Mouse (Mus musculus) frontal cortex, postnatal 25 days (tissue): ENCODE measurements around the gene Gata2.
A peak's percentile ranks its signal among the peaks of the same experiment; 100 is the strongest.

Experiments
- DNase-seq, 2 experiments: peaks; one replicate each; pipeline ENCODE4 v3.0.0; 2022; ENCODE audit warnings: low spot score in 2 of 2

Gene Gata2

DNA sequence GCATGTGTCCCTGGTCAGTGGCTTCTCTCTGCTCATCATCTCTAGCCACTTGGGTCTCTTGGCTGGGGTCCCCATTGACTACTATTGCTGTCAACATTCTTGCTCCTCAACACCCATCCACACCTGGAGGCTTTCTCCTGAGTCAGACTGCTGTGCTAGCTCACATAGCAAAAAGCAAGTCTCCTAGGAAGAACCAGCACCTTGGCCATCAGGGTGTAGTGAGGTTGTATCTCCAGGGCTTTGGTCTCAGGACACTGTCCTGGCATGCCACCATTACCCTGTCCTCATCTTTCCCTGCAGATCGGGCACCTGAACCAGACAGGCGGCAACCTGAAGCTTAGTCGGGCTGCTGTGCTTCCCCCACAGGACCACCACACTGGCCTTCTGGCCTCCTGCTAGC is 14.6 kb downstream of the Gata2 start:
- no peak for DNase-seq

DNA sequence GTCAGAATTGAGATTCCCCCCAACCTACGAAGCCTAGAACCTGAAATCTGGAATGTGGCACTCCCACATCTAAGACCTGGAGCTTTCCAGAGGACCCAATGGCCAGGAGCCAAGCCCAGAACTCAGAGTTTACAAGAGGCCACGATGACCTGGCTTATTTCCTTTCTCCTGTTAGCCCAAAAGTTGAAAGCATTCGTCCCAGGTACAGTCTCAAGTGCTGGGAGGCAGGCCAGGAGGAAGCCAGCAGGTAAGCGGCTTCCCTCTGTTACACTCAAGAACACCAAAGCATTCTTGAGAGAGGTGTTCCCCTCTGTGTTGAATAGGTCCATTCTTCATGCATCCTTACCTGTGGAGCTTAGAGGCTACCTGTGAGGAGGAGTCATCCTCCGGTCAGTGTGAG is 15.8 kb downstream of the Gata2 start:
- DNase-seq, result no peak

DNA sequence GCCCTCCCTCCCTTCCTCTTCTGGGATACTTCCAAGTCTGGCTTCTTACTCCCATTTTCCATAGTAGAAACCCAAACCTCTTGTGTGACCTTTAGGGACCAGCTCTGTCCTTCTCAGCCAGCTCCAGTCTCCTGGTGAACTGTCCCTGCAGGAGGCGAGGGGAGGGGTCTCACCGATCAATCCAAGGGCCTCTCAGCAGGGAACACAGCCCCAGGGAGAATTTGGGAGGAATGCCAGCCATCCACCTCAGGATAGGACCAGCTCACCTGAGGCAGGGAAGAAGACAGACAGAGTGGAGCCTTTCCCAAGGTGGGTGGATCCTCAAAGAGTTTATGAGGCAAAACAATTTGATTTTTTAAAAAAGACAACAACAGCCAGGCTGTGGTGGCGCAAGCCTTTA is 16.5 kb downstream of the Gata2 start:
- no peak for DNase-seq

DNA sequence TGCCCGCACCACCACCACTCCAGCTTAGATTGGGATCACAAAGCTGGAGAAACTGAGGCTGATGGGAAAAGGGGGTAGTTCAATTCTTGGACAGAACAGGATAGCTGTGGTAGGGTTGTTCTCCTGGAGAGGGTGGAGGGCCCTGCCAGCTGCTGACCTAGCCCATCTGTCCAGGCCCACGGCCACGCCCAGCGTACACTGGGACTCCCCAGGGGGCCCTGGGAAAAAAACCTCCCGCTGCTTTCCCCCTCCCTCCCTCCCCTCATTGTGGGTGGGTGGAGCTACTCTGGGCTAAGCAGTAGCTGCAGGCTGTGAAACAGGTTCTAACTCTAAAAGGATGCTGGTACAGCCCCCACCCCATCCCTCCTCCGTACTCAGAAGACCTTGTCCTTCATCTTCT is 22.1 kb downstream of the Gata2 start:
- no peak for DNase-seq

DNA sequence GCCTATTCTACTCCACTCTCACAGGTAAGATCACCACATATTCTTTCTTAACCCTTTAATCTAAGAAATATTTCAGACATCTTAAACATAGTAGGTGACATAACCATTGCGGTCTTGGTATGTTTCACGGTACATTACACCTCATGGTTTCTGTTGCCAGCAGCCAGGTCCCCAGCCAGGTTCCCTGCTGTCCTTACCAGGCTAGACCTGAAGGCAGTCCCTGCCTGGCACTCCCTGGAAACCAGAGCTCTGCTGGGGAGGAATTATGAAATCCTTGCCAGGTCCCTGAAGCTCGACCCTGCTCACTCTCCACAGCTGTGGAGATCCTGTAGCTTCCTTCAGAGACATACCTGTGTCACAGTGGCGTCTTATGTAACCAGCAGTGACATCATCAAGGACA is 22.5 kb downstream of the Gata2 start:
- DNase-seq, result no peak

DNA sequence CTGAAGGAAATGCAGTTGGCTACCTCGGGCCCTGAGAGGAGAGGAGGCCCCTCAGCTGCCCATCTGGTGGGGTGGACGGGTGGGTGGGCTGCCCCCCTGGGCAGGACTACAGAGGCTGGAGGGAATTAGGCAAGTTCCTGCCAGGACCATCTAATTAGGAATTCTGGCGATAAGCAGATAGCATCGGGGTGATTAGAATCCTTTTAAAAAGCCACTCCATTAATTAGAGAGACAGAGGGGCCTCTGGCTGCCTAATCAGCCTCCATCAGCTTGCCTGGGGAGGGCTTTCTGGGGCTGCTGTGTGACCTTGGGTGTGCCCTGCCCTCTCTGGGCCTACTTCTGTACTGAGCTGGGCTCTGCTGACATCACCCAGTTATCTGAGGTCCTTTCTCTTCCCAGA is 25.4 kb downstream of the Gata2 start:
- no peak for DNase-seq

DNA sequence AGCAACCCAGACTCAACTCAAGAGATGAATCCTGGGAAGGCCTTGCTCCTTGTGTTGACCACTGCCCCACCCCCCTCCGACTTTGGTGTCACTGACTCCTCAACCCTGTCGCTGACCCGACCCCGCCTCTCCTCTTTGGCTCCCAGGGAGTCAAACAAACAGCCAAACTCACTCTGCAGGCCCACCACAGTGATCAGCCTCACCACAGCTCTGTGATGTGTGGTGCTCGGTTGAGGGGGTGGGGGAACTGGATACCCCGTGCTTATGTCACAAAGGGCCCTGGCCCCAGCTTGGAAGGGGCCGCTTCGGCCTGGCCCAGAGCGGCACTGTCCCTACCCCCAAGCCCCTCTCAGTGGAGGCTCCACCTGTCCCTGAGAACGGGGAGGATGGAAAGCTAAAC is 28.3 kb downstream of the Gata2 start, which contains the start of gene Dnajb8:
Gene Dnajb8 (plus strand): TSS at position 301 of the 400 bp plus-strand sequence.
- DNase-seq, result no peak

DNA sequence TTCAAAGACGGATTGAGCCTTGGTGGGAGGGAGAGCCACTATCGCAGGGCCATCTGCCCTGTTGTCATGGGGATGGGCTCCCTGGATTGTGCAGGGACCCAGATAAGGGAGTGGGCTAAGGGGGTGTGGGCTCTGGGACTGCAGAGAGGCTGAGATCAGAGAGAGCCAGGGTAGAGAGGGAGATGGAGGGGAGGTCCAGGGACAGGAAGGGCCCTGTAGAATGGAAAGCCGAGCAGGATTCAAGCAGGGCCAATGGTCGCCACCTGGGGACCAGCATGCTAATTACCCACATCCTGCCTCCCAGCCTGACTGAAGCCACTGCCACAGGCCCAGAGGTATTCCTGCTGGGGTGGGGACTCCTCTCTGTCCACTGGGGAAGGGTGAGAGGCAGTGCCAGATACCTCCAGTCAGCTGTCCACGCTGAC is 32.9 kb downstream of the Gata2 start:
- no peak for DNase-seq

DNA sequence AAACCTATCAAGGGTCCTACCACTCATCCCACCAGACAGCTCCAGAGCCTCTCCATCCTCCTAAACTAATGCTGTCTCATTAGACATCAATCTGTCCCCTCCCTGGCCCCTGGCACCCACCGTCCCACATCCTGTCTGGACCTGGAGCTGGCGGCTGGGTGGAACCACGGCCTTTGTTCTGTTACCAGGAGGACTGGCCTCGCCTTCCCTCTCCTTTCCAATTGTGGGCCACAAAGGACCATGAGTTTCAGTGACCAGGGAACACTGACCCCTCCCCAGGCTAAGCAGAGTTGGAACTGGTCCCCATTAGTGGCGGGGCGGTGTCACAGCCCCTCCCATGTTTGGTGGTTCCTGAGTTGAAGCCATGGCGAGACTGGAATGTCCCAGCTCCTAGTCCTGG is 33.8 kb downstream of the Gata2 start:
- no peak for DNase-seq

DNA sequence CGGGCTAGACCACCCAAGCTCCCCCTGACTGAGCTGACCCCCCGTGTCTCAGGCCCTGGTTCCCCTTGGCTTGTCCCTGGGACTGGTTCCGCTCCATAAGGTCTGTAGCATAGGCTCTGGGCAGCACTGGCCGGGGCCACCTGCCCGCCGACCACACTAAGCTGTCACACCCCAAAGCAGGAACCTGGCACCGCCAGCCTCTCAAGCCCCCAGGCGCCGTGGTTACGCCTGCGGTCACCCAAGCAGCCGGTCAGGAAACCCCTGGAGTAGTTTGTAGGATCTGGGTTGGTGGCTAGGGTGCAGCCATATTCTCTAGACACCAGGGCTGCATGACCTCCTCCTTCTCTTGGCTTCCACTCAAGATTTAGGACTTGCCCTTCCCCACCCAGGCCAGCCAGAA is 35.5 kb downstream of the Gata2 start:
- no peak for DNase-seq

DNA sequence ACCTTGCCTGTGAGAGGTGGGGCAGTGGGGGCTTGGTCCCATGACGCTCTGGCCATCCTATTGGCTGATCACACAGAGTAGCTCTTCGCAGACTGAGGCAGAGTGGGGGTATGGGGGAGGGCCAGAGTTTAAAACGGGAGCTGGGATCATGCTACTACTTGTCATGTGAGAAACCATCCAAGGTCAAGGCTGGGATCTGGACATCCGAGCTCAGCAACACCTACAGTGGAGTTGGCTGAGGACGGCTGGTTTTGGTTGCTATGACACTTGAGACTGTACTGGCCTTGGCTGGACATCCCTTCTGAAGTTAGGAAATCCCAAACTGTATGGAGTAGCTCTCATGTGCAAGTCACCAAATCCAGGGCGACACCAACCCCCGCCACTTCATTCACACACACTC is 38.1 kb downstream of the Gata2 start:
- DNase-seq, result no peak

DNA sequence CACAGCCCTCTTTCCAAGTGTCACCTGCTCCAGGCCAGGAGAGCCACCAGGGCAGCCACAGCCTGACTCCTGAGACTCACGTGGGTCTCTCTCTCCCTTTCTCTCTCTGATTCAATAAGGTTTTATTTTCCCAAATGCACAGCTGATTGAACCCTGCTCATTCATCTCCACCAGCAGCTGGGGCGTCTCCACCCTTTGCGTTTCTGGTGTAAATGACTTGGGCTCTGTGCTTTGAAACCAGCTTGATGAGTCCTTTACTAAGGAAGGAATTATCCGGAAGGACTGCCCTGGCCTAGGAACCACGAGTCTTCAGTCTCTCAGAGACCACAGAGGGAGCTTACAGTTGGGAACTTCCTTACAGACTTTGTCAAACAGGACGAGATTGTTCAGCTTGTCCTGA is 38.5 kb downstream of the Gata2 start:
- DNase-seq, result no peak

DNA sequence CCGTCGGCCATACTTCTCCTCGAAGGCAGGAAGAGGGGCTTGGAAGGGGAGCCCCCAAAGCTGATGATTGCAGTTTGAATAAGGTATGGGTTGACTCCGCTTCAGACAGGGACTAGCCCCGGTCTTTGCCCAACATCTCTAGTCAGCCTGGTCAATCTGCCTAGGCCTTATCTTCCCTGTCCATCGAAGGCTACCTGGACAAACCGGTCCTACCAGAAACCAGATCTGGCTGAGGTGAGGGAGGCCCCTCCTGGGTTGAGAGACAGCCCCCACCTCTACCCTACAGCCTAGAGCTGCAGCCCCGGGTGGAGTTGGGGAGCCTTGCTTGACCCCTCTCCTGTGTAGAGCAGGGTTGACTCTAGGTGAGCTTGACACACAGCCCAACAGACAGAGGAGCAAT is 40.3 kb downstream of the Gata2 start:
- no peak for DNase-seq

DNA sequence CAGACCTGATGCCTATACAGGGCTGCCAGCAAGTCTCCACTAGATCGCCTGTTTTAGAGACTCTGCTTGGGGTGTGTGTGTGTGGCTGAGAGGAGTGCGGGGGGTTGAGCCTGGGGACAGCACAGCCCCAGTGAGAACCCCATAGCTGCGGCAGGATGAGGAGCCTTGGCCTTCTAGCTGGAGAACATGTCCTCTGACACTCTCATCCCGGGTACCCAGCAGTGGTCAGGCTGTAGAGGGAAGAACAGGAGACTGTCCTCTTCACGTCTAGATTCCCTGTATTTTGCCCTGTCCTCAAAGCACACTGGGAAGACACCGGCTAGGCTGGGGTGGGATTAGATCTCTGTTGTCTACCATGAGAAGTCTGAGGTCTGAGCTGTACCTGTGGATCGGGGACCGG is 41.8 kb downstream of the Gata2 start:
- no peak for DNase-seq

DNA sequence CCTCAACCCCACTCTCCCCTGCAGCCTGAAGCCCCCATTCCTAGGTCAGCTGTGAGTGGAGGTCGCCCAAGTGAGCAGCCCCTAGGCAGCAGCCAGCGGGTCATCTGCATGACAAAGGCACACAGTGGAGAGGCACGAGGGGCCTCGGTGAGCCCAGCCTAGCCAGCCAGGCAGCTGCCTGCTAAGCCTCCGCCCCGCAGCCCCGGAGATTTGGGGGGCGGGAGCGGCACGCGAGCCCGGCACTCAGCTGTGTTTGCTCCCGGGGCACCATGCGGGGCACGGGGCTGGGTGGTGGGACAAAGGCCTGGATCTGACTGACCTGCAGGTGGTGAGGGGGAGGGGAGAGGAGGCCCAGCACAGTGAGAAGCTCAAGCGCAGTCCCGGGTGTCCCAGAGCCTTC is 42.3 kb downstream of the Gata2 start:
- DNase-seq, result no peak

DNA sequence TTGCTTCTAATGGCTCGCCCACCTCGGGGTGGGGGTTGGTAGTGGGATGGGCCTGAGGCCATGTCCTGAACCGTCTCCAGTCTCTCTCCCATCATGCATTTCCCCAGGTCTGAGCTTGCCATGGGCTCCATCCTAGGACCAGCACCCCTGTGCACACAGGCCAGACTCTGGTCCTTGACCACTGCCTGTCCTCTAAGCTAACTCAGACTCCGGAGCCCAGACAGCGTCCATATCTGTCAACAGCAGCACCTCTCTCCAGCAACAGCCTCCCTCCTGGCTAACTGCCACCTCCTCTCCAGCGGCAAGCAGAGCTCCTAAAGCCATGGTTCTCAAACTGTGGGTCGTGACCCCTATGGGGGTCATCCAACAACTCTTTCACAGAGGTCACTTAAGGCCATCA is 42.8 kb downstream of the Gata2 start:
- no peak for DNase-seq

DNA sequence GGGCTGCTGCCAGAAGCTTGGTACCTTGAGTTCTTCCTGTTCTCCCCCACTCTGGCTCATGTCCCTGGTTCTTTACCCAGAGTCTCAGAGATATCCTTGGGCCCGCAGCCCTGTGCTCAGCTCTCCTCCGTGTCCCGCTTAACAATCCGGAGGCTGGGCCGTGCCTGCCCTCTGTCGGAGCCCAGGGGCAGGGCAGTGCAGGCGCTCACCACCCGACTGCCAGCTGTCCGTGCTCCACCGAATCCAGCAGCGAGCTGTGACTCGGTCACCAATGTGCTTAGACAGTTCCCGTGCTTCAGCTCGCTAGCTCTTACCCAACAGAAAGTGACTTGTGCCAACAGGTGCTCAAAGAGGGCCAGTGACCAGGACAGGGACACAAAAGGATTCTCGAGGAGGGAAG is 48.9 kb downstream of the Gata2 start:
- DNase-seq, result peak in 1 of 2 experiments; percentile 12

DNA sequence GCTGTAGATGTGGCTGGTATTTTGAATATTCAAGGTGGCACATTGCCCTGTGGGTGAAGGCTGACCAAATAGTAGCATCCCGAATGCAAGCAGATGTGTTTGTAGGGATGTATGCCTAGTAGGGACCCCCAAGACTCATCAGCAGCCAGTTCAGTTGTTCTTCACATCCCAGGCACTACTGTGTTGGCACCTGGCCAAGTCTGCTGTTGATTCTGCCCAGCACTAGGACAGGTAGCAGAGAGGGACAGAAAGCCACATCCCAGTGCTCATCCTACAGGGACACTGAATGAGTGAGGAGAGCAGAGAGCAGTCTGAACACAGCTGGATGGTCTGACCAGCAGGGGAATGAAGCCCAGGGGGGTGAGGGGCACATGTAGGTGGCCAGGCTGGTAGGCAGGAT is 55.5 kb downstream of the Gata2 start:
- DNase-seq, result no peak

DNA sequence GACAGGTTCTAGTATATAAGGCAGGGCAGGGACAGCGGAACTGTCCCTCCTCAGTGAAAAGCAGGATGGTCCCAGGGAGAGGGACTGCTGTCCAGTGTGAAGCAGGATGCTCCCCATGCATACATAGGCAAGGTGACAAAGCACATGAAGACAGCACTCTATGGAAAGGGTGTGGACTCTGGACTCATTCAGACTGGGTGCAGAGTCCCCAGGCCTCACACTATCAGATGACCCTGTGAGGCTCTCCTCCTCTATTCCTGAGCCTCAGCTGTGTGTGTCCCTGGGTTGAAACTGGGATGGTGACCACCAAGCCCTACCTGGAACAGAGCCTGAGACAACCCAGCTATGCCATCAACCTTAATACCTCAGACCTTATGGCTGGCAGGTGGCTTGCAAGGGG is 57.7 kb downstream of the Gata2 start:
- no peak for DNase-seq

DNA sequence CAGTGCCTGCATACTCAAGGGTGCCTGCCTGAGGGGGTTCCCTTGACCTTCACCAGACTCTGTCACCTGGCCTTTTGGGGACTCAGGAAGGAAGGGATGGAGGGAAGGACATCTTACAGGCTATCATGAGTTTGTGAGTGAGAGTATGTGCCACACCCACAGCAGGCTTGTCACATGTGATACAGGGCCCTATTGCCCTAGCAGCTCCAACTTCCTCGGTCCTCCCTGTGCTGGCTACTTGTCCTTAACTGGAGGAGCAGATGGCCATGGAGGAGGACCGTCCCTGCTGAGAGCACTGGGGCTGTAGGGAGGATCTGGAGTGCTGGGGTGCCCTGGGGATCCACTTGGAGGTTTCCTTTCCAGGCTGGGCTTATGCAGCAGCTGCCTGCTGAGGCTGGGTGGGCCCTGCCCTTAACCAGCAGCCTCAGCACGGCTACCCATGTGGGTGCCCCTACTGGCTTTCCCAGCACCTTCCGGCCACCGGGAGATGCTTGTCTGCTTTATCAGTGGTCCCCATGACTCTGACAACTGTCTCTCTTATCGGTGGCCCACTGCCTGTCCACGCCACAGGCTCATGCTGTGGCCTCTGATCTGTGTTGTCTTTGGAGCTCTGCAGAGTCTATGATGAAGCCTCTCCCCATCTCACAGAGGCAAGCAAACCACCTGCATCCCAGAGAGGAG is 58.2 kb downstream of the Gata2 start:
- no peak for DNase-seq

DNA sequence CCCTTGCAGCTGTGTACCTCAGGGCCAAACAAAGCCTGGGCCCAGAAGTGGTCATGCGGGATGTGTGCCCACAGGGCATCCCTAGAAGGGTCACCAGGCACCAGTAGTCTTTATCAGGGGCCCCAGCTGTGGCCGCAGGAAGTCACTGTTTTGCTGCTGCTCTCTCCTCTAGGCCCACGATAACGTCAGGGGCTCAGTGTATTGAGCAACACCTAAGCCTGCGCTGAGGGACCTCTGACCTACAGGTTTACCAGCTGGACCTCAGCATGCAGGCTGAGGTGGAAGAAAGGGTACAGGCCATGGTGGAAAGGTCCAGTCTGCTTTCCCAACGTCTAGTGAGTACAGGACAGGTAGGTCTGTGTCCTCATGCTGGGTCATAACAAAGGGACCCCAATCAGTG is 60.4 kb downstream of the Gata2 start:
- DNase-seq, result no peak

DNA sequence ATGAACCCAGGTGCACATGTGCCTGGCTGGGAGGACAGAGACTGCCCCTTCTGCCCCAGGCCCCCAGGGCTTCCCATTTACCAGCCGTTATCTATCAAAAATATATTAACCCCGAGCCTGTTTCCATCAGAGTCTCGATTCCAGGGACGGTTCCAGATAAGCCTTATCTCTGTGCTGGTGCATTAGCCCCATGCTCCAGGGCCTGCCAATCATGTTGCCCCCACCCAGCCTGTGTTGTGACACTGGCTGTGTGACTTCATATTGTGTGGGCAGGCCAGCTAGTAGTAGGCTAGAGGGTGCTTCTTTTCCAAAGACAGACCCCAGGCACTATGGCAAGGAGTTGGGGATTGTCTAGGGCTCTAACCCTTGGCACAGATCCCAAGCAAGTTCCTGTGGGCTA is 61.7 kb downstream of the Gata2 start:
- DNase-seq, result no peak
